Mouse (Mus musculus) cerebellum, adult 18-20 months (tissue): ENCODE measurements around the gene Syne2.

Source experiments
- DNase-seq, 2 experiments: peaks; one replicate each; pipeline ENCODE4 v3.0.0; 2021

The Syne2 gene

DNA sequence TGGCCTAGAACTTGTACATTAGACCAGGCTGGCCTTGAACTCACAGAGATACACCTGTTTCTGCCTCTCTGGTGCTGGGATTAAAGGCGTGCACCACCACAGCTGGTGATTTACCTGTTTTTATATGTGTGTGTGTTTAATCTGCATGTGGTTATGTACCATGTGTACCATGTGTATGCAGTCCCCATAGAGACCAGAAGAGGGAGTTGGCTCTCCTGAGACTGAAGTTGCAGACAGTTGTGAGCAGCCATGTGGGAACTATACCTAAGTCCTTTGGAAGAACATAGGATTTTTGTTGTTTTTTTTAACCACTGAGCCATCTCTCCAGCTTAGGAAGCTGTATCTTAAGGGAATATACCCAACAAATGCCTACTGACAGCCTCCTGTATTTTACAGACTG is 134.1 kb downstream of the Syne2 start:
- no peak for DNase-seq

DNA sequence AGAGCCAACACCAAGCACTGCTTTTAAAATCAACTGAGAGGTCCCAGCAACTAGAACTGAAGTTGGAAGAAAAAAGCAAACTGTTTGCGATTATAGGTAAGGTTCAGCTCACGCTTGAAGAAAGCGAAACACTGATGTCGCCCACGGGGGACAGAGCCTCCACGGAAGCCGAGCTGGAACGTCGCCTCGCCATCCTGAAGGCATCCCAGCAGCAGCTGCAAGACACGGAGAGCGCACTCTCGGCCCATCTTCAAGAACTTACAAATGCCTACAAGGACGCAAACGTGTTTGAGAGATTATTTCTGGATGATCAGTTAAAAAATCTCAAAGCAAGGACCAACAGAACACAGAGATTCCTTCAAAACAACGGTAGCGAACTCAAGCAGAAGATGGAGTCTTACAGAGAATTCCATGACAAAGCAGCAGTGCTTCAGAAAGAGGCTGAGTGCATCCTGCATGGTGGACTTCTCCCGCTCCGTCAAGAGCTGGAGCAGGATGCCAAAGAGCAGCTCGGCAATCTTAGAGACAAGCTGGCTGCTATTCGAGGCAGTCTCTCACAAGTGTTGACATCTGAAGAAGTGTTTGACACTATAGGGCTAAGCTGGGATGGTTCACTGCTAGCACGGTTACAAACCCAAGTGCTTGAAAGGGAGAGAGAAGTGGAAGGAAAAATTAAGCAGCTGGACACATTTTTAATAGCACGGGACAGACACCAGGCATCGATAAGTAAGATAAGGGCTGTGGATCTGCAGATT is 148.7 kb downstream of the Syne2 start:
- DNase-seq = no peak

DNA sequence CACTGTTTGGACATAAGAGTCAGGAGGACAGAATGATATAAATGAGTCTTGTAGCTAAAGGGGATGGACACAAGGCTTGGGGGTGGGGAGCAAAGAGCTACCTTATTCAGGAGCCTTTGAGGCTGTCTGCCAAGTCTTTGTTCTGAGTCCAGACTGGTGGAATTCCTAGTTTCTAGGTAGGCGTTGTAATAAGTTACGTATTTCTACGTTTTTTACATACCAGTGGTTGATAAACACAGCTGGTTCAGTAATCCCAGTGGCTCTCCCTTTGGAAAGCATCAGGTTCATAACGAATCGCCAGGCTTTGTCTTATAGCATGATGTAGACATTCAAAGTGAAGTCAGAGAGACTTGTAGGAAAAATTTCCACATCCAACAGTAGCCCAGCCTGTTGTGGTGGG is 161.1 kb downstream of the Syne2 start:
- no peak for DNase-seq

DNA sequence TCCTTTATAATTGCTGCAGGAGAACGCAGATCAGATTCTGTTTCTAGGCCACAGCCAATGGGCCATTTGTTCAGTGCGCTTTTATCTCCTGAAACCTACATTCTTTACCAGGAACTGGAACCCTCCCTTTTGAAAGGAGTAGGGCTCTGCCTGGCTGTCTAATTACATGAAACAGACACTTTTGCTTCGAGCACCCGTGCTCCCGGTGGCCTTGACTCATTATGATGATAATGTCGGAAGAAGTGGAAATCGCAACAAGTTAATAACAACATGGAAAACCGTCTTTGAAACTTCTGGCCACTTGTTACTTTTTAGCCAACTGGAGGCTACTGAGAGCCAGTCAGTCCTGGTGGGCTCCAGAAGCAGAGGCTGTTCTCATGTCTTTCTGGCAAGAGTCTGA is 165.4 kb downstream of the Syne2 start:
- DNase-seq = no peak

DNA sequence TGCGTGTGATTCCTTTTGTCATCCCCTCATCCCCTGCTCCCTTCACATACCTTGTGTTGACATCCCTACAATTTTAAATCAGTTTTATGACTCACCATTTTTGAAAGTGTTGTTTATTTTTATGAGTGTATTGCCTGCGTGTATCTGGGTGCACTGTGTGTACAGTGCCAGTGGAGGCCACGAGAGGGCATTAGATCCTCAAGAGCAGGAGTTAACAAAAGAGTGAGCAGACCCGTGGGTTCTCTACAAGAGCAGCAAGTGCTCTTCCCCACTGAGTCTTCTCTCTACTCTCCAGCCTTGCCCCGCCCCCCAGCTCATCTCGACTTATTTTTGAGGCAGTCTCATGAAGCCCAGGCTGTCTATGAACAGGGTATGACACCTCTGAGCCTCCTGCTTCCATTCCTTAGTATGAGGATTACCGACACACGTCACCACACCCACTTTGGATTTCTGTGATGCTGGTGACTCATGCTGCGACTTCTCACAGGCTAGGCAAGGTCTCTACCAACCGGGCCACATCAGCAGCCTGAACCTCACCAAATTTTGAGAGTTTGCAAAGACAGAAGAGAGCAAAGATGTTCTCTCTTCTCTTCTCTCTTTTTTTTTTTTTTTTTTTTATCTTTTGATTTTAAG is 174.4 kb downstream of the Syne2 start:
- DNase-seq = no peak

DNA sequence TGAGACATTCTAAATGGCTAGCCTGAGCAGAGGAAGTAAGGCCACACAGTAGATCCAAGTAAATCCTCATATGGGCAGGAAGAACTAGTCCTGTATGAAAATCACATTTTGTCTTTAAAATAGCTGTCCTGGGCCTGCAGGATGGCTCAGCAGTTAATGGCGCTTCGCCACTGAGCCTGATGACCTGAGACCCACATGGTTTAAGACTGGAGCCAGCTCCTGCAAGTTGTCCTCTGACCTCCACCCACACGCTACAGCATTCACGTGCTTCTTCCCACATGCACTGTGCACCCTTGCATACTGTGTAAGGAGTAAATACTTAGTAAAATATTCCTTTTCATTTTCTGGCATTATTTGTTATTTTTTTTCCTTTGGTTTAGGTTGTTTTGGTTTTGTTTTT is 175.0 kb downstream of the Syne2 start:
- DNase-seq = no peak

DNA sequence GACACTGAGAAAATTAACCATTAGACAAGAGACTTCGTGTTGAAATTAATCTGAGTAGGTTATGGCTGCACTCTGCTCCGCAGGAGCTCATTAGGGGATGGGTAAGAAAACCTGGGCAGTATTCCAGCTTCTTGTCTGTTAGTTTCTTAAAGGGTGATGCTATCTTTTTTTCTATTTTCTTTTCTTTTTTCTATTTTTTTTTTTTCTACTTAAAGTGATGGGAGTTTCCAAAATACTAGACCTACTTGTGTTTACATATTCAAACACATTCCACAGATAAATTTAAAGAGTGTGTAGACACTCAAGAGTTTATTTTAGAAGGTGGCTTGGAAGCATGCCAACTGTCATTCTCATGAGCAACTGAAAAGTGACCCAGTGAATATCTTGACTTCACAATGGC is 177.2 kb downstream of the Syne2 start:
- DNase-seq = no peak

DNA sequence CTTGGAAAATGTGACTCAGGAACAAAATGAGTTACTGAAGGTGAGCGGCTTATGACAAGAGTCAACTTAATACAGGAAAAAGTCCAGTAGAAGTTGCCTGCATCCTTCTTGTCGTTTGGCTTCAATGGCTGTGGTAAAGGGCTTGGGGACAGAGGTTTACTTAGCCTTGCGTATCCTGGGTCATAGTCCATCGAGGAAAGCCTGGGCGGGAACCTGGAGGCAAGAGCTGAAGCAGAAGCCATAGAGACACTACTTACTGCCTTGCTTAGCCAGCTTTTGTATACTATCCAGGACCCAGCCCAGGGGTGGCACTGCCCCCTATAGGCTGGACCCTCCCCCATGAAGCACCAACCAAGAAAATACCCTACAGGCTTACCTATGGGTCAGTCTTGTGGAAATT is 179.6 kb downstream of the Syne2 start:
- DNase-seq = no peak

DNA sequence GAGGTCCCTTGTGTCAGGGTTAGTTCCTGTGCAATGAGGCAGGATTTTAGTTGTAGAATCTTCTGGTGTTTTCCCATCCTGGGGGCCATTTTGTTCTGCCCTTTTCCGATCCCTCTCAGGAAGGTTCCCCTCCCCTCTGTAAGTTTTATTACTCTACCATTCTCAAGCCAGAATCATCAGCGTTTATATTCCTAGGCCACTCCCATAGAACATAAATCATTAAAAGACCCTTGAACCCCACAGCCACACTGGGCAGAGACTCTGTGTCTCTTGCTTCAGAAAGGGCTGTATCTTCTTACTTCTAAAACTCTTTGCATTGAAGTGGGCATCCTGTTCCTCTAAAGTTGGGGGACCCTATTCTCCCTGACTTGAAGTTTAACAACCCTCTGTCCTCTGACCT is 180.5 kb downstream of the Syne2 start:
- no peak for DNase-seq

DNA sequence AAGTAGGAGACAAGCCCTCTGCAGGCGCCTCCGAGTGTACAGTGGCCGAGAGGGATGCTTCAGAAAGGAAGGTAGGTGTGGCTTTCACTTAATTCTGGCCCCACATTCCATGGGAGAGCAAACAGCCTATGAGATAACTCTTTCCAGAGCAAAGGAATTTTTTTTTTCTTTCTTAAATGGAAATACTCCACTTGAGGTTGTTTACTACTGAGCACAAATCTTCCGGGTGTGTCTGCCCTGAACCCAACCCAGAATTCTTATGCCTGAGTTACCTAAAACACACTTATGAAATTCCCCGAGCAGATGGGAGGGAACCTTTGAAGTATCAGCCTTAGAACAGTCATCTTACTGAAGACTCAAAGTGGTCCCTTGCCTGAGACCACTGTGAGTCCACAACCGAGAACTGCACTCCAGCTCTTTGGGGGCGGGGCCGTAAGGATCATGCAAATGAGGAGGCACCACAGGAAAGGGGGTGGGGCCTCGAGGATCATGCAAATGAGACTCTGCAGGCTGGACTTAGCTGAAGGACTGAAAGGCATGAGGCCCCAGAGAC is 186.8 kb downstream of the Syne2 start:
- no peak for DNase-seq

DNA sequence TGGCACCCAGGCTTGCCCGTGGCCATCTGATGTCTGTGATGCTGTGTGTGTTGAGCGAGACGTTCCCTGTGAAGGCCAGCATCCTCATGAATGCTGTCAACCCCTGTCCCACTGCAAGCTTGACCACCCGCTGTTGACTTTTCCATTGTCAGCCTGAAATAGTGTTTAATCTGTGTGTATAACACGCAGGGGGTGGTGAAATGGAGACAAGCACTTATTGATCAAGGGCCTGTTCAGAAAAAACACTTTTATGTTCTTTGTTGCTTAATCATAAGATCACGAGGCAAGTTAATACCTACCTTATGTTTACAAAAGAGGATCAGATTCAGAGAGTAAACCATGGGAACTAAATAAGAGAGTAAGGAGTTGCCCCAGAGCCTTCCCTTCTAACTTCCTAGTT is 191.1 kb downstream of the Syne2 start:
- DNase-seq = no peak

DNA sequence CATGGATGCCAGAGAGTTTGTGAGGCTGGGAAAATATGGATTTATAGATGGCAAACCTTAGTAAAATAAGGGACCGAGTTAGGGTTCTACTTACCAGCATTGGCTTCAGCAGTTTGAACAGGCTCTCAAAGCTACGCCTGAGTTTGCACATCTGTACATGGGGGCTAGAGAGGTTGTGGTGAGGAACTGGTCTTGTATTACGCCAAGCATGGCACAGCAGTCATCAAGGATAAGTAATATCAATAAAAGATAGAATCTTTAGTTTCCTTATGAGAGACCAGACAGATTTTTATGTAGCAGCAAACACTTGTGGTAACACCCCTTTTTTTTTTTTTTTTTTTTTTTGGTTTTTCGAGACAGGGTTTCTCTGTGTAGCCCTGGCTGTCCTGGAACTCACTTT is 194.9 kb downstream of the Syne2 start:
- DNase-seq = no peak

DNA sequence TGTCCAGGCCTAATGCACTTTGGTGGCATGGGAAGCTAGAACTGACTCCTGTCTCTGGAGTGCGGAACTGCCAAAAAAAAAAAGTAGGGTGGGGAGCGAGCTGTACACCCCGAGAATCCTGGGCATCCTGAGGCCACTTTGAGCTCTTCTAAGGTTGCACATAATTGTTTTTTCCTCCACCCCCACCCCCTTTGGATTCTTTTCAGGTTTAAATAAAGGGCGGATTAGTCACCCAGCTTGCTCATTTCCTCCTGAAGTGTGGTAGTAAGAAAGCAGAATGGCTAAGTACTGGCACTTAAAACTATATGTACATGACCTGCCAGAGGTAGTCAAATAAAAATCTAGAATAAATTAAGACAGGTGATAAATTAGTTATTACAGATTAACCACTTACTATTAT is 195.5 kb downstream of the Syne2 start:
- DNase-seq = no peak

DNA sequence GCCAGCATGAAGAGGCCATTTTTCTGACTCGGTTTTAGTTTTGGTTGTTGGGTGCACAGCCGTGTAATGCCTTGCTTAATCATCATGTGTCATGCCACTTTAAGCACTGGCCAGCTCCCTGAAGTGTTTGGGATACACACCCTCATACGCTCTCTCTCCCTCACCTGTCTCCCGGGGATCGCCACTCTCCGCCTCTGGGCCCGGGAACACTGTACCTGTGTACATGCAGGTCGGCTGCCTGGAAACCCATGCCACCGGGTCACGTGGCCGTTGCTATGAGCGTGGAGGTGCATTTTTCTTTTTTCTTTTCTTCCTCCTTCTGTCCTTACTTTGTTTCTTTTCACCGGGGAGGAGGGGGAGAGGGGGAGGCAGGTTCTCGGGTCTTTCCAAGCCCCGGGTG is 197.1 kb downstream of the Syne2 start:
- DNase-seq = no peak

DNA sequence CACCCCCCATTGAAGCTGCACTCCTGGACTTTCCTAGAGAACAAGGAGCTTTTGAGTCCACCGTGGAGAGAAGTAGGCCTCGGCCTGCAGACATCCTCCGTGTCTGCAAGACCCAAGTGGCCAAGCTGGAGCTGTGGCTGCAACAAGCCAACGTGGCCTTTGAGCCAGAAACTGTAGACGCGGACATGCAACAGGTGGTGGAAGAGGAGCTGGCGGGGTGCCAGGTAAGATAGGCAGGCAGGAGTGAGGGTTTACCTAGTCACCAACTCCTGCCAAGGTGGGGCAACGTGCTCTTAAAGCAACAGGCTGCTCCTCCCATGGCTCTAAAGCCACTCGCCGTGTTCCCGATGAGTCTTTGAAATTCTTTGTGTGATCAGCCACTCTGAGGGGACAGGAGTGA is 197.6 kb downstream of the Syne2 start:
- peak; percentile 17 to 49 for DNase-seq

DNA sequence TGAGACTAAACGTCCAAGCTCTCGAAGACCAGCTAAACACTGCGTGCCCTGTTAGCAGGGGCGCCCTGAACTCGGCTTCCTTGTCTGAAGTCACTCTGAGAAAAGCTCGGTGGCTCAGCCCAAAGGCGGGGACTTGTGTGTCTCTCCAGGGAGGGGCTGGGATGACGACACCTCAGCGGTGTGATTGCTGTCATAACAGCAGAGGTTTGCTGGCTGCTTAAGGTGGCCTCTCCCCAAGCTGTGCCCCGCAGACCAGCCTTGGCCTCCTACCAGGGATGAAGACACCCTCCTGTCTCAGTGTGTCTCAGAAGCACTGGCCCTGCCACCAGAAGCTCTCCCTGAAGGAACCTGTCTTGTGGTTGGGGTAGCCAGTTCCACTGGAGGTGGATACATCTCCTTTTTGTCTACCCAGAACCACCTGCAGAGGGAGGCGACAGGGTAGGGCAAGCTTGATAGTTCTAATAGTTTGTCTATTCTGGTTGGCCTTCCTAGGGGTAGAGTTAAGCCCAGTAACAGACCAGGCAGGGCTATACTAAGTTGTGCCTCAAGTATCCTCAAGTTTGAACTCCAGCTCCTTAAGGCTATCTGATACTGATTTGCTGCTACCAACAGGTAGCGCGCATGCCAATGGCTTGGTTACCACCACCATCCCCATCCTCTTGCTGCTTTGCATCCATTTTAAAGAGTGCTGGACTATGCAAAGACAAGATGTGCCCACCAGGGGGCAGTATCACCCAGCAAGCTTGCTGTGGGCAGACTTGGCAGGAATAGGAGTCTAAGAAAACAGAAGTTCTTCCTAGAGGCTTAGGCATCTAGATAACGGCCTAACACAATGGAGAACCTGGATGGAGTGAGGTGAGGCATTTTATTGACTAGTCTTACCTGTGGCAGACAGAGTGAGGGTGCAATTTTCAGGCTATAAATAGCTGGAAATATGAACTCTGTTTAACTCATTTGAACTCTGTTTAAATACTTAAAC is 198.5 kb downstream of the Syne2 start:
- peak; percentile 72 to 87 for DNase-seq

DNA sequence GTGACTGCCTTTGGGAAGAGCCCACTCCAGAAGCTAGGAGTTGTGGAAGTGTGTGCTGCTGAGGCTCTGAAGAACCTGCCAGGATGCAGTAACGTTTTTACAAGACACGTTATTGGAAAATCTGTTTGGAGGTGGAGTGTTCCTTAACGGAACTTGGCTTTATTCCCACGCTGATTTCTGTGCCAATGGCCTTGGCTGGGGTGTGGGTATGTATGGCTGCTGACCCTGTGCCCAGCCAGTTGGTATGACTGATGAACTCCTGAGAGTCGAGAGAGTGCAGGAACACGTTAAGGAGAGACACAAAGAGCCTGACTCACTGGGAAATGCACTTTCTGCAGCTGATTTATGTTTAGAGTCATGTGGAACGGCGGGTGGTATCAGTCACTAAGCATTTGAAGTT is 200.7 kb downstream of the Syne2 start:
- DNase-seq = no peak

DNA sequence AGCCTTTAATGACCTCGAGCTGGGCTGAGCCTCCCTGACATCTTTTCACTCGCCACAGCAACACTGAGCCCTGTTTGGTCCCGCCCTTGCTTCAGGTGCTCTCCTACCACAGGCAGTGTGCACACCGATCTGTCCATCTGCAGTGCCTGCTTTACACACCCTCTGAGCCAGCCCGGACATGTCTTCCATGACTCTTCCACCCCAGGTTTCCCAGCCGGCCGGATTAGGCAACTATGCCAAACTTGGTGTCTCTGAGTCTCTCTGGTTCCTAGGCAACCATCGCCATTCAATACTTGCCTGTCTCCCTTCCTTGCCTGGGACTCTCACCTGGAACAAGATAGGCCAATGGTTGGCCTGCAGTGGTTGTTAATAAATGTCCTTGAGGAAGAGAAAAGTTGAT is 224.4 kb downstream of the Syne2 start:
- no peak for DNase-seq

DNA sequence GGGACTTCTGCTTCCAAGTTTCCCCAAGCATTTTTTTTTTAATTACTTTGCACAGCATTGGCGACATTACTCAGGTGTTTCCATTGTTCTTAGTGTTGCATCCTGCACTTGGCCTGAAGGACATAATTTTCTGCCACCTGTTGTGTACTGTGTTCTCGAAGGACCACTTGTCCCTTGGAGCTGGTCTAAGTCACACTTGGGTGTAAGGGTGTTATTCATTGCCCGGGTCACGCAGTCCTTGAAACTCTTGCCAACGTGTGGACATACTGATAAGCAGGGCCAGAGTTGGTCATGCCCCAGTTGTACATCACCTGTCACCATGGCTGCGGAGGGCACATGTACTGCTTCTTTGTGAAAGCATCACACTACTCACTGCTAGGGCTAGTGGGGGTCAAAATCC is 228.6 kb downstream of the Syne2 start:
- DNase-seq = no peak

DNA sequence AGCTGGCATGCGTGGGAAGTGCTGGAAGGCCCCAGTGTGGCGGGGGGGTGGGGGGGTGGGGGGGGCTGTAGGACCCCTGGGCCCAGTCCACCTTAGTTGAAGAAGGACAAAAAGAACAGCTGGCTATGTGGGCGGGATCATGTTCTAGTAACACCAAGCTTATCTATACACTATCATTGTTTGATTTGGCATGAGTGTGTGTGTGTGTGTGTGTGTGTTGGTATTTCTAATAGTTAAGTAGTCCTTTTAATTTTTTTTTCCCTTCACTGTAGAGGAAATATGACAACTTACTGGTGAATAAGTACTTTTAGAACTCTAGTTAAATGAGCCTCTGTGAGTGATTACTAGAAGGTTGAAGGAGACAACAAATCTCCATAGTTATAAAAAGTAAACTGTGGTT is 230.0 kb downstream of the Syne2 start:
- no peak for DNase-seq

DNA sequence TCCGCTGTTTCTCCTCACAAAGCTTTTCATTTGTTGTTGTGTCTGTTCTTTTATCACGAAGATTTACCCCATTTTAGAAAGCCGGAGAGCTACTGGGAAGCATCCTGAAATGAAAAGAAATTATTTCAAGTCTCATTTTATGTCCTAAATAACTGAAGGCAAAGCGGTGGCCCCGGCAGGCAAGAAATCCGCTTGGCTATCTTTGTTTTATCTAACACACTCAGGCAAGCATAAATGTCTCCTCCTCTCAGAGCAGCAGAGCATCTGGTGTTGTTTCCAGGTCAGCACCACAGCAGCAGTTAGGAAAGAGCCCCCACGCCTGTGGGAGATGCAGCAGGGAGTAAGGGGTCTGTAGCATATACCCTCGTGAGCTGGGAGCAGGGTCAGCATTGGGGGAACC is 230.7 kb downstream of the Syne2 start:
- no peak for DNase-seq

DNA sequence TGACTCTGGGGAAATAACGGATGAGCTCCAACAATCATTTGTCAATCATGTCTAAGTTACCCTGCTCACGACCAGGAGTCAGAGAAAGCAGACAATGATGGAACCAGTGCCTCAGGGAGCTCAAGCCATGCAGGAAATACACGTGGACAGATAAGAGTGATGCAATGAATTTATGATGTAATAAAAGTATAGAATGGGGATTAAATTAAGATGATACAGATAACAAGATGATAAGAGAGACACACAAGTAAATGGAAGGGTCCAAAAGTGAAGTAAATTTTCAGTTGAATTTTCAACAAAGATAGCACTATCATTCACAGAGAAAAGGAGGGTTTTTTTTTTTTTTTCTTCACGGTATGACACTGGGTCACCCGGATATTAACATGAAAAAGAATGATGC is 231.4 kb downstream of the Syne2 start:
- no peak for DNase-seq

DNA sequence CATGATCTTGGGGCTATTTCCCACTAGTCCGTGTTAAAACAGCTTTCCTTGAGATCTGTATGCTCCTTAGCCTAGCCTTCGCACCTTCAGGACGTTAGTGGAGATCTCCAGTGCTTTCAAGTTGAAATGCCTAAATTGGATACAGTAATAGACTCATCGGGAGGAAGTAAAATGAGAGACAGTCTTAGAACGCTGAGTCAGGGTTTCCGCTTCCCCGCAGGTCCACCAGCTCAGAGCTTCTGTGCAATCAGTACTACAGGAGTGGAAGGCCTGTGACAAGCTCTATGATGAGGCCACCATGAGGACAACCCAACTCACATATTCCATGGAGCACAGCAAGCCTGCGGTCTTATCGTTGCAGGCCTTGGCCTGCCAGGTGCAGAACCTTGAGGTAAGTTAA is 233.9 kb downstream of the Syne2 start:
- DNase-seq = no peak

DNA sequence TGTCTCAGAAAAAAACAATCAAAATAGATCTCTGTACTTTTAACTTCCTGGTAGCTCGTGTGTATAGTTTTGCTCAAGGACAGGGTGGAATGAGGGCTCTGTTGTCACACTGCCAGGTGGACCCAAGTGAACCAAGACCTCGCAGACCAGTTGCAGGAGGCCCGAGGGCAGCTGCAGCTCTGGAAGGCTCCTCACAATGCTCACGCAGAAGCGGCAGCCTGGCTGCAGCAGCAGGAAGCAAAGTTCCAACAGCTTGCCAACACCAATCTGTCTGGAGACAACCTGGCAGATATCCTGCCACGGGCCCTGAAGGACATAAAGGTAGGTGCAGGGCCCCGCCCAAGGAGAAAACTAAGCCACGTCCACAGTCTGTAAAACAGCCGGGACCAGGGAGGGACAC is 236.7 kb downstream of the Syne2 start:
- no peak for DNase-seq
